Mouse (Mus musculus) heart, postnatal 0 days (tissue): ENCODE results near the gene Tgfb1.

Experiments used
- CTCF ChIP-seq: IDR thresholded peaks from 2 replicates; pipeline ENCODE4 v1.5.1; 2016; ENCODE audit warnings: antibody characterized with exemption, control low read depth, low read depth
- EP300 ChIP-seq: IDR thresholded peaks from 2 replicates; pipeline ENCODE4 v1.6.1; 2016; ENCODE audit warnings: antibody characterized with exemption, low read depth

DNA sequence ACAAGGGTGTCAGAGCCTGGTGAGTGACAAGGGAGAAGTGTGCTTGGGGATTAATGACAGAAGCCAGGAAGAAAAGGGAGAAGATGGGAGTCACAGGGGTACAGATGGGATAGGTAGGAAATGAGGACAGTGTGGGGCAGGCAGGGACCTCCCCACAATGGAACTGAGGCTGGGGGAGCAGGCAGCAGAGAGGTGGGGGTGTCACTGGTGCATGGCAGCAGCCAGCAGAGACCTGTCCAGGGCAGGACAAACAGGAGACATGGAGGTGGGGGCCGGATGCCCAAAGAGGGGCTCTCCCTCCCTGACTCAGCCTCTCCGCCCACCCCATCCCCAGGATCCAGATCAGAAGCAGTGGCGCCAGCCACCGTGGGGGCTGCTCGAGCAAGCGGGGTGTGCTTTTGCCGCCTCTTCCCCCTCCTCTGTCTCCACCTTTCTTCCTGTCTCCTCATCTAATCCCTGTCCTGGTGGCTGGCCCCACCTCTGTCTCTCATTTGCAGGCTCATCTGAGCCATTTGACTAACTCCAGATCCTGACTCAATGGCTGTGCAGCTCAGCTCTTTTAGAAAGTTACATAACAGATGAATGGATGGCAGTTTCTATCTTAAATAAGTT lies 23.8 kb downstream of the Tgfb1 start:
- TF ChIP-seq CTCF (no peak), EP300 (no peak)
